In genomic region chr2:29191216-29192215, GRCm38 (mm10) we compare ENCODE assay signal across 15 mouse cellular contexts.
DNase-seq lines count a peak whose midpoint lies in the region; ATAC-seq and TF ChIP-seq lines count a peak whose summit lies in the region.
"Had no signal": no experiment of that assay in that cellular context is flagged by ENCODE, and none has a peak within 500 bp of the region (broad histone marks: within the 10 kb centered on the region; RNA-seq: fewer than 3 reads in every experiment).

No protein-coding gene starts in this region.

- peak; percentile 39; the same call in 1 of the 2 replicates for TF ChIP-seq CTCF in midbrain, postnatal 0 days (IDR thresholded peaks at IDR 0.05)

- H3K9ac ChIP-seq in midbrain, postnatal 0 days (replicated peaks; ENCODE audit: low read length, poor library complexity, severe bottlenecking), result no peak overlapping the region
- no peak overlapping the region for H3K9ac ChIP-seq in midbrain, embryonic 14.5 days (replicated peaks; ENCODE audit: low read length)
- no peak overlapping the region for H3K9ac ChIP-seq in neural tube, embryonic 15.5 days (replicated peaks)
- H3K9ac ChIP-seq in forebrain, embryonic 16.5 days (replicated peaks; ENCODE audit: low read depth, low read length), result no peak overlapping the region
- H3K9ac ChIP-seq: forebrain, embryonic 15.5 days; heart, embryonic 13.5 days had no signal

- no peak for ATAC-seq in midbrain, postnatal 0 days (ENCODE audit: low FRiP score)
- ATAC-seq in midbrain, embryonic 14.5 days (ENCODE audit: low FRiP score, low TSS enrichment), result no peak
- ATAC-seq in neural tube, embryonic 15.5 days (ENCODE audit: low FRiP score), result peak; percentile 16; the same call in 1 of the 2 replicates
- no peak for ATAC-seq in forebrain, embryonic 16.5 days
- ATAC-seq: forebrain, embryonic 15.5 days; intestine, embryonic 16.5 days had no signal

- no peaks in the 10 kb centered on the region for H3K36me3 ChIP-seq in midbrain, postnatal 0 days (ENCODE audit: insufficient read depth, low read length)
- no peaks in the 10 kb centered on the region for H3K36me3 ChIP-seq in midbrain, embryonic 14.5 days (ENCODE audit: control insufficient read depth, insufficient read depth, low read length)
- no peaks in the 10 kb centered on the region for H3K36me3 ChIP-seq in neural tube, embryonic 15.5 days
- no peaks in the 10 kb centered on the region for H3K36me3 ChIP-seq in forebrain, embryonic 16.5 days (ENCODE audit: control insufficient read depth, insufficient read depth)
- H3K36me3 ChIP-seq: forebrain, embryonic 15.5 days; heart, embryonic 13.5 days; midbrain, embryonic 10.5 days had no signal

- H3K4me2 ChIP-seq in midbrain, postnatal 0 days (ENCODE audit: low read depth, low read length, poor library complexity, severe bottlenecking), result no peak overlapping the region
- no peak overlapping the region for H3K4me2 ChIP-seq in midbrain, embryonic 14.5 days (ENCODE audit: low read length)
- H3K4me2 ChIP-seq in neural tube, embryonic 15.5 days, result no peak overlapping the region
- no peak overlapping the region for H3K4me2 ChIP-seq in forebrain, embryonic 16.5 days (ENCODE audit: low read length)
- H3K4me2 ChIP-seq: forebrain, embryonic 15.5 days; heart, embryonic 13.5 days had no signal

- no peaks in the 10 kb centered on the region for H3K9me3 ChIP-seq in midbrain, postnatal 0 days (ENCODE audit: low read length)
- no peaks in the 10 kb centered on the region for H3K9me3 ChIP-seq in midbrain, embryonic 14.5 days (ENCODE audit: control insufficient read depth, low read length)
- no peaks in the 10 kb centered on the region for H3K9me3 ChIP-seq in neural tube, embryonic 15.5 days (replicated peaks)
- H3K9me3 ChIP-seq in forebrain, embryonic 16.5 days (ENCODE audit: control insufficient read depth, low read length), result no peaks in the 10 kb centered on the region
- H3K9me3 ChIP-seq: forebrain, embryonic 15.5 days; heart, embryonic 13.5 days; midbrain, embryonic 10.5 days had no signal

- peak; percentile 30 to 34 for DNase-seq in heart, adult 18-20 months
- DNase-seq in heart, postnatal 4 days, result no peak
- DNase-seq in midbrain, postnatal 0 days (ENCODE audit: low spot score), result no peak
- DNase-seq in midbrain, embryonic 14.5 days, result no peak
- DNase-seq in kidney, postnatal 10 days, result peak; percentile 71
- DNase-seq in gastrocnemius, postnatal 25 days, result no peak
- DNase-seq: cerebellum, postnatal 25 days; lung, adult 2 months; right cerebral cortex, postnatal 14 days had no signal

- WGBS in midbrain, postnatal 0 days, result 73% methylated on average over 10 of the region's 10 CpGs
- WGBS in midbrain, embryonic 14.5 days, result 70% methylated on average over 10 of the region's 10 CpGs
- 44% methylated on average over 10 of the region's 10 CpGs for WGBS in neural tube, embryonic 15.5 days
- 76% methylated on average over 10 of the region's 10 CpGs for WGBS in forebrain, embryonic 16.5 days

- H3K4me3 ChIP-seq in midbrain, postnatal 0 days (ENCODE audit: low read depth, low read length), result no peak overlapping the region
- H3K4me3 ChIP-seq in midbrain, embryonic 14.5 days (replicated peaks; ENCODE audit: low read depth, low read length), result no peak overlapping the region
- no peak overlapping the region for H3K4me3 ChIP-seq in neural tube, embryonic 15.5 days (replicated peaks)
- no peak overlapping the region for H3K4me3 ChIP-seq in forebrain, embryonic 16.5 days (replicated peaks; ENCODE audit: low read length)
- H3K4me3 ChIP-seq: forebrain, embryonic 15.5 days; heart, embryonic 13.5 days; midbrain, embryonic 10.5 days had no signal

- no peak overlapping the region for H3K27ac ChIP-seq in midbrain, postnatal 0 days (ENCODE audit: low read depth, low read length)
- no peak overlapping the region for H3K27ac ChIP-seq in midbrain, embryonic 14.5 days (replicated peaks; ENCODE audit: low read depth, low read length)
- 0 out of 2 replicates have a peak overlapping the region, but pooled peaks have one; percentile 2 for H3K27ac ChIP-seq in neural tube, embryonic 15.5 days (replicated peaks)
- no peak overlapping the region for H3K27ac ChIP-seq in forebrain, embryonic 16.5 days (ENCODE audit: low read length)
- H3K27ac ChIP-seq: forebrain, embryonic 15.5 days; heart, embryonic 13.5 days; midbrain, embryonic 10.5 days had no signal

- 0 out of 2 replicates have a peak, but pooled peaks cover 3% of the 10 kb centered on the region for H3K4me1 ChIP-seq in midbrain, postnatal 0 days (ENCODE audit: insufficient read depth, low read length)
- peaks cover 6% of the 10 kb centered on the region for H3K4me1 ChIP-seq in midbrain, embryonic 14.5 days (ENCODE audit: control insufficient read depth, insufficient read depth, low read length)
- H3K4me1 ChIP-seq in neural tube, embryonic 15.5 days, result peaks cover 42% of the 10 kb centered on the region
- peaks cover 9% of the 10 kb centered on the region for H3K4me1 ChIP-seq in forebrain, embryonic 16.5 days (replicated peaks; ENCODE audit: control insufficient read depth, insufficient read depth, low read length)

- H3K27me3 ChIP-seq in midbrain, postnatal 0 days (ENCODE audit: insufficient read depth, low read length), result no peaks in the 10 kb centered on the region
- H3K27me3 ChIP-seq in midbrain, embryonic 14.5 days (ENCODE audit: control insufficient read depth, insufficient read depth, low read length), result no peaks in the 10 kb centered on the region
- H3K27me3 ChIP-seq in neural tube, embryonic 15.5 days (replicated peaks), result peaks cover 11% of the 10 kb centered on the region
- no peaks in the 10 kb centered on the region for H3K27me3 ChIP-seq in forebrain, embryonic 16.5 days (replicated peaks; ENCODE audit: control insufficient read depth, insufficient read depth, low read length)

Comparison
In these comparisons a context has a peak if more than half of its experiments do, and no peak if none do; other contexts are left out.
1. DNase-seq: peak in heart, adult 18-20 months (2 of 2) and kidney, postnatal 10 days (single experiment); none in heart, postnatal 4 days (single experiment), midbrain, postnatal 0 days (single experiment), midbrain, embryonic 14.5 days (single experiment) and gastrocnemius, postnatal 25 days (single experiment).